Mouse (Mus musculus): ENCODE results near the gene Ppp1r13b. TPM values are rescaled to one million over a fixed set of nuclear protein-coding genes. Genes with fewer than 3 reads are reported as not detected.

The Ppp1r13b gene
- total and polyA plus RNA-seq, 3 experiments = 1.5 to 8.7 TPM; not detected in 1

DNA sequence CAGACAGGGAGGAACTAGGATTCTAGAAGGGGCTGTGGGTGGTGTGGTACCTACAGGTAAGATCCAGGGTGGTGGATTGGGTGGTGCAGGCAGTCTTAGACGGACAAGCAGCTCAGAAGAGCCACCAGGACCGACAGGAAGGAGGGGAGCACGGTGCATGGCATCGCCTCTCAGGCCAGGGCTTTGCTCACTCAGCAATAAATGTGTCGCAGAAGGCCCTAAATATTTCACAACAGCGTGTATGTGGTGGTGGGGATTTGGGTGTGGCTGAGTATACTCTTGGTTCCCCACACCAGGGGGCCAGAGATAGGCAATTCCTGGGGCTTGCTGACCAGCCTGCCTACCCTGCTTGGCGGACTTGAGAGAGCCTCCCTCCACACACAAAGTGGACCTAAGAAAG, 87.2 kb downstream of the Ppp1r13b start:
- no peak overlapping the region for H3K27ac ChIP-seq (ENCODE audit: control insufficient read depth, low read depth, low read length)
- TF ChIP-seq USF2 (IDR thresholded peaks at IDR 0.05; ENCODE audit: borderline replicate concordance in 1 of 2, insufficient read depth in 1 of 2, low read depth in 1 of 2, low read length in 2 of 2) (no peak), POLR2A (IDR thresholded peaks at IDR 0.05; ENCODE audit: control insufficient read depth in 1 of 2, insufficient read depth in 1 of 2, low read depth in 1 of 2, low read length in 2 of 2, poor library complexity in 1 of 2) (no peak), GATA1 (IDR thresholded peaks at IDR 0.05; ENCODE audit: low read depth, low read length) (no peak), TBP (IDR thresholded peaks at IDR 0.05; ENCODE audit: low read depth, low read length) (no peak), NRF1 (IDR thresholded peaks at IDR 0.05; ENCODE audit: insufficient read depth, low read depth, low read length, poor library complexity, severe bottlenecking) (no peak), TAL1 (IDR thresholded peaks at IDR 0.05; ENCODE audit: low read length) (no peak), POLR2AphosphoS5 (IDR thresholded peaks at IDR 0.05; ENCODE audit: borderline replicate concordance, low read depth, low read length) (no peak), RAD21 (IDR thresholded peaks at IDR 0.05; ENCODE audit: low read depth, low read length) (no peak), ZC3H11A (IDR thresholded peaks at IDR 0.05; ENCODE audit: low read depth, low read length) (no peak), CHD2 (IDR thresholded peaks at IDR 0.05; ENCODE audit: low read length) (no peak), ETS1 (IDR thresholded peaks at IDR 0.05; ENCODE audit: low read depth, low read length) (no peak), JUND (IDR thresholded peaks at IDR 0.05; ENCODE audit: low read depth, low read length) (no peak), MEF2A (IDR thresholded peaks at IDR 0.05; ENCODE audit: extremely low read depth, insufficient replicate concordance, low read depth, low read length, poor library complexity, severe bottlenecking) (no peak), POLR2AphosphoS2 (IDR thresholded peaks at IDR 0.05; ENCODE audit: low read length) (no peak), E2F4 (IDR thresholded peaks at IDR 0.05; ENCODE audit: borderline replicate concordance, low read depth, low read length) (no peak), ELF1 (IDR thresholded peaks at IDR 0.05; ENCODE audit: low read depth, low read length) (no peak), MYB (IDR thresholded peaks at IDR 0.05; ENCODE audit: low read depth, low read length) (no peak), BHLHE40 (IDR thresholded peaks at IDR 0.05; ENCODE audit: borderline replicate concordance, low read depth, low read length) (no peak), USF1 (IDR thresholded peaks at IDR 0.05; ENCODE audit: low read depth, low read length) (no peak), MAZ (IDR thresholded peaks at IDR 0.05; ENCODE audit: low read depth, low read length) (no peak)
- H3K4me3 ChIP-seq (ENCODE audit: control insufficient read depth in 1 of 2, insufficient read depth in 1 of 2, low read depth in 2 of 2, low read length in 2 of 2) = no peak overlapping the region
- H3K79me2 ChIP-seq (ENCODE audit: control insufficient read depth, insufficient read depth, low read length, poor library complexity) = no peaks in the 10 kb centered on the region
- peaks cover 0 to 18% of the 10 kb centered on the region in 2 experiments for H3K4me1 ChIP-seq (ENCODE audit: control insufficient read depth in 1 of 2, insufficient read depth in 2 of 2, low read length in 2 of 2)
- no peaks in the 10 kb centered on the region for H3K27me3 ChIP-seq (ENCODE audit: control insufficient read depth in 1 of 2, insufficient read depth in 2 of 2, low read length in 2 of 2)
- H3K9ac ChIP-seq (ENCODE audit: control insufficient read depth, low read depth, low read length, poor library complexity, severe bottlenecking) = no peak overlapping the region
- peaks cover 0 to 10% of the 10 kb centered on the region in 2 experiments; a peak in 2 of 4 replicates for H3K36me3 ChIP-seq (ENCODE audit: control insufficient read depth in 1 of 2, insufficient read depth in 2 of 2, low read length in 2 of 2)
- H3K9me3 ChIP-seq (replicated peaks; ENCODE audit: insufficient read depth, low read length) = no peaks in the 10 kb centered on the region
- no peak for DNase-seq (ENCODE audit: low read depth, low spot score)

DNA sequence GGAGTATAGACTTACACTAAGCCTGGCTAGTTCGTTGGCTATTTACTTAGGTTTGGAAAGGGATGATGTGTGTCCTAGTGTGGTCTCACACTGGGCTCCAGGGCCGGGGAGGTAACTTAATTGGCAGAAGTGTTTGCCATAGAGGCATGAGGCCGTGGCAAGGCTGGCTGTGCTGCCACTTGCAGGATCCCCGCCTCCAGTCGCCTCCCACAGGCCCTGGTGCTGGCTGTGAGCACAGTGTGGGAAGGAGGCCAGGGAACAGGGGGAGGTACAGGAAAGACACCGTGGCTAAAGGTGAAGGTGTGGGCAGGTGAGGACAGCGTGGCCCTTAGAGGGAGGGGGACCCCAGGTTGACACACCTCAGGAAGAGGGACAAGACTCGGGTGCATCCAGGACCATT, 88.0 kb downstream of the Ppp1r13b start:
- H3K4me1 ChIP-seq (ENCODE audit: control insufficient read depth in 1 of 2, insufficient read depth in 2 of 2, low read length in 2 of 2) = peaks cover 7 to 25% of the 10 kb centered on the region in 2 experiments
- no peak for DNase-seq (ENCODE audit: low read depth, low spot score)
- no peaks in the 10 kb centered on the region for H3K27me3 ChIP-seq (ENCODE audit: control insufficient read depth in 1 of 2, insufficient read depth in 2 of 2, low read length in 2 of 2)
- no peak overlapping the region for H3K27ac ChIP-seq (ENCODE audit: control insufficient read depth, low read depth, low read length)
- TF ChIP-seq CHD2 (IDR thresholded peaks at IDR 0.05; ENCODE audit: low read length) (no peak), MAZ (IDR thresholded peaks at IDR 0.05; ENCODE audit: low read depth, low read length) (no peak), KAT2A (conservative IDR thresholded peaks at IDR 0.05; ENCODE audit: low read depth, low read length) (no peak), ELF1 (IDR thresholded peaks at IDR 0.05; ENCODE audit: low read depth, low read length) (no peak), CTCF (IDR thresholded peaks at IDR 0.05 in 2 of 3, conservative IDR thresholded peaks at IDR 0.05 in 1 of 3; ENCODE audit: control insufficient read depth in 1 of 3, insufficient read depth in 1 of 3, low read depth in 2 of 3, low read length in 3 of 3, poor library complexity in 1 of 3, severe bottlenecking in 1 of 3) (no peak), UBTF (IDR thresholded peaks at IDR 0.05; ENCODE audit: borderline replicate concordance, insufficient read depth, low read depth, low read length) (no peak), MXI1 (IDR thresholded peaks at IDR 0.05; ENCODE audit: low read depth, low read length) (no peak), ETS1 (IDR thresholded peaks at IDR 0.05; ENCODE audit: low read depth, low read length) (no peak), HCFC1 (IDR thresholded peaks at IDR 0.05; ENCODE audit: low read depth, low read length) (no peak), MYB (IDR thresholded peaks at IDR 0.05; ENCODE audit: low read depth, low read length) (no peak), GATA1 (IDR thresholded peaks at IDR 0.05; ENCODE audit: low read depth, low read length) (no peak), ZC3H11A (IDR thresholded peaks at IDR 0.05; ENCODE audit: low read depth, low read length) (no peak), MYC (IDR thresholded peaks at IDR 0.05; ENCODE audit: low read depth, low read length) (no peak), MAFK (IDR thresholded peaks at IDR 0.05; ENCODE audit: borderline replicate concordance, low read depth, low read length) (no peak), TBP (IDR thresholded peaks at IDR 0.05; ENCODE audit: low read depth, low read length) (no peak), TCF12 (IDR thresholded peaks at IDR 0.05; ENCODE audit: low read depth, low read length) (no peak), BHLHE40 (IDR thresholded peaks at IDR 0.05; ENCODE audit: borderline replicate concordance, low read depth, low read length) (no peak), TAL1 (IDR thresholded peaks at IDR 0.05; ENCODE audit: low read length) (no peak), ZMIZ1 (IDR thresholded peaks at IDR 0.05; ENCODE audit: low read depth, low read length) (no peak), SMC3 (IDR thresholded peaks at IDR 0.05; ENCODE audit: low read depth, low read length) (no peak)
- no peaks in the 10 kb centered on the region for H3K9me3 ChIP-seq (replicated peaks; ENCODE audit: insufficient read depth, low read length)
- H3K79me2 ChIP-seq (ENCODE audit: control insufficient read depth, insufficient read depth, low read length, poor library complexity) = peaks cover 5% of the 10 kb centered on the region; the same call in 1 of the 2 replicates
- peaks cover 0 to 15% of the 10 kb centered on the region in 2 experiments; a peak in 2 of 4 replicates for H3K36me3 ChIP-seq (ENCODE audit: control insufficient read depth in 1 of 2, insufficient read depth in 2 of 2, low read length in 2 of 2)
- no peak overlapping the region for H3K4me3 ChIP-seq (ENCODE audit: control insufficient read depth in 1 of 2, insufficient read depth in 1 of 2, low read depth in 2 of 2, low read length in 2 of 2)
- H3K9ac ChIP-seq (ENCODE audit: control insufficient read depth, low read depth, low read length, poor library complexity, severe bottlenecking) = no peak overlapping the region

Data from MEL (cell line).